Mouse (Mus musculus) 3134 (cell line): ENCODE measurements around the gene Ccdc12.
A peak's percentile ranks its signal among the peaks of the same experiment; 100 is the strongest.

ENCODE experiments used
- DNase-seq: peaks from one replicate; pipeline ENCODE4 v3.0.0-alpha.2; 2011; ENCODE audit warnings: low spot score; ENCODE audit not compliant: insufficient read length; ENCODE audit errors: extremely low read depth

Gene Ccdc12

DNA sequence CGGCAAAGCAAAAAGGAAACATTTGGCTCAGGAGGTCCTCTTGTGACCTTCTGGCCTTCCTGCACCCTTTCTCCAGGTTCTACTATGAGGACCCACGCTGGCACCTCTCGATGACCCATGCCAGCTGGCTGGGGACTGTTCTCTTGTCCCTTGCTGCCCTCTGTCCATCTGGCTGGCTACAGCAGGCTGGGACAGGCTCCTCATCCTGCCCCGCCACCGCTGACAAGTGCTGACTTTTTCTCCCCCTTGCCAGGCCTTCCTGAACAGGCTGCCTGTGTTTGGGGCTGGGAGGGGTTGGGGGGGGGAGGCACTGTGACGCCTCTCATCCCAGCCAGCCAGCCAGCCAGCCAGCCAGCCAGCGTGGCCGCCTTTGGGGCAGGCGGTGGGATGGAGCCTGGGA is 80.1 kb downstream of the Ccdc12 start:
- no peak for DNase-seq

- DNase-seq, result no peak
These were observed 81.8 kb downstream of the Ccdc12 start for GRCm38 (mm10) chr9:110738054-110738453.

DNA sequence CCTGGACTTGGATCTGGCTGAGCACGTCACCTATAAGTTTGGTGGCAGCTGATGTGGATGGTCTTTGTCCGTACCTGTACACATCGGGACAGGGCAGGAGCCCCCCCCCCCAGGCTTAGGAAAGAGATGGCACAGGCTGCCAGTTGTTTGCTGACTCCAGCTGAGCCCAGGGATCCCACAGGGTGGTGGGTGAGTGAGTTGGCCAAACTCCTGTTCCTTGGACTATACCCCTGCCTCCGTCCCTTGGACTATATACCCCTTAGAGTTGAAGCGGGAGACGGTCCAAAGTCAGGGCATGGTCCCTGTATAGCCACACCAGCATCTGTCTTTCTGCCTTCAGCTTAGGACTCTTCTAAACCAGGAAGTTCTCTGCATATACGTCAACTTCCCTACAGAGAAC is 83.7 kb downstream of the Ccdc12 start:
- DNase-seq, result no peak

DNA sequence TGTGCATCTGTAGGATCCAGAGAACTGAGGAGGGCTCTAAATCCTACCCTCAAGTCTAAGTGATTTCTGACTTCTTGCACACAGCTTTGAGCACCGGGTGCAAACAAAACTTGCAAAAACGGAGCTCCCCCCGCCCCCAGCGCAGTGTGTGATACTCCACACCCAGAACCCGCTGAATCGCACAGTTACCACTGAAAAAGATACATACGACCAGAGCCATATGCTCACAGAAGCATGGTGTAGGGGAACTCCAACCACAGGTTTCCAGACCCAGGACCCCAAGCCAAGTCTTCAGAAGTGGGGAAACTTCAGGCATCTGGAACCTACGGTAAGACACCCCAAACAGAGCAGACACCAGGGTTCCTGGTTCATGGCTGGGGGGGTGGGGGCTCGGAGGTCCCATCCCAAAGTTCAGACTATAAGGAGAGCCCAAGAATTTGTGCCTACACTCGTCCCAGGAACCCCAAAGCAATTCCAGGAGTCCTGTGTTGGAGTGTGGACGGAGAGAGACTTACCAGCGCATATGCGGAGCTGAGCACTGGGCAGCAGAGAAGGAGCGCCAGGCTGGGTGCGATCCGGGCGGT is 85.5 kb downstream of the Ccdc12 start, which contains the start of gene Myl3:
Gene Myl3, plus strand, starts transcription at position 151 of the 584 bp plus-strand sequence.
- no peak for DNase-seq

DNA sequence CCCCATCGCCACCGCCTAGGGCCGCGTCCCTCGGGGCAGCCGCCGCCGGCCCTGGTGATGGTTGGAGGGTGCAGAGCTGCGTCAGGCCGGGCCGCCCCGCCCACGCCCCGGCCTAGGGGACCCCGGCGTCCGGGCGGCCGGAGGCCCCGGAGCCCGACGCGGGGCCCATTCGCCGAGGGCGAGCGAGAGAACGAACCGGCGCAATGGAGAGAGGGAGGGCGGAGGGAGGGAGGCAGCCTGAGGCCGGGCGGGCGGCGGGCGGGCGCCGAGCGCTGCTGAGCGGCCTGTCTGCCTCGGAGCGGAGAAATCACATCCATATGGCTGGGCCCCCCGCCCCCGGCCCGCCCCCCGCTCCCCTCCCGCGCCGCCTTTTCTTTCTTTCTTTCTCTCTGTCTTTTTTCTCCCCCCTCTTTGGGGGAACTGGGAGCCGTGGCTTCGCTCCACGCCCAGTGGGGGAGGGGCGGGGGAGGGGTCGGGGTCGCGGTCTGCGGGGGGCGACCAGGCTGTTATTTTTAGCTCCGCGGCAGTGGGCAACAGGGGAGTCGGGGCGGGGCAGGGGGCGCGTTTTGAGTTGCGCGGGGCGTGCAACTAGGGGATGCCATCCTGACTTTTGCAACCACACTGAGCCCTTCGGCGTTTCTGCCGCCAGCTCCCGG is 86.1 kb downstream of the Ccdc12 start:
- no peak for DNase-seq

- no peak for DNase-seq
These were observed 86.7 kb downstream of the Ccdc12 start for GRCm38 (mm10) chr9:110742951-110743455.

GRCm38 (mm10) chr9:110743456-110744323 is 87.4 kb downstream of the Ccdc12 start:
- DNase-seq, result no peak

- no peak for DNase-seq
These were observed 89.4 kb downstream of the Ccdc12 start for GRCm38 (mm10) chr9:110745752-110746151.

DNA sequence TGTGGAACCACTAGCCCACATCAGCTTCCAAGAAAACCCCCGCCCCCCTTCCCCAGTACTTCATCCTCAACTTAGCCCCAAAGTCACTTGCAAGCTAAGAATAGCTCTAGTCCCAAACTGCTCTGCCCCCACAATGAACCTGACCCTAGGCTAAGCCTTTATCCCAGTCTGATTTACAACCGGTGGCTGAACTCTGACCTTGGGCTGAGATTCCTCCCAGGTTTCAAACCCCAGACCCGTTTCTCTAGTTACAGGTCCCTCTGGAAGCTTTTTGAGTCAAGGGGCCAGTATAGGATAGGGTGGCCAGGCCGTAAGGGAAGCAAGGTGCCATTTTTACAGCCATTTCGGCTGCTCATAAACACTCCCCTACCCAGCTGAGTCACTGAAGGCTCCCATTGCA is 89.9 kb downstream of the Ccdc12 start:
- no peak for DNase-seq

GRCm38 (mm10) chr9:110746961-110747360 is 90.7 kb downstream of the Ccdc12 start, which contains the start of gene Pth1r:
TSS of gene Pth1r (minus strand) at chr9:110747145.
- DNase-seq, result no peak

- no peak for DNase-seq
These were observed 92.1 kb downstream of the Ccdc12 start for GRCm38 (mm10) chr9:110748451-110748850.

- DNase-seq, result no peak
These were observed 94.3 kb downstream of the Ccdc12 start for GRCm38 (mm10) chr9:110750404-110751187.

DNA sequence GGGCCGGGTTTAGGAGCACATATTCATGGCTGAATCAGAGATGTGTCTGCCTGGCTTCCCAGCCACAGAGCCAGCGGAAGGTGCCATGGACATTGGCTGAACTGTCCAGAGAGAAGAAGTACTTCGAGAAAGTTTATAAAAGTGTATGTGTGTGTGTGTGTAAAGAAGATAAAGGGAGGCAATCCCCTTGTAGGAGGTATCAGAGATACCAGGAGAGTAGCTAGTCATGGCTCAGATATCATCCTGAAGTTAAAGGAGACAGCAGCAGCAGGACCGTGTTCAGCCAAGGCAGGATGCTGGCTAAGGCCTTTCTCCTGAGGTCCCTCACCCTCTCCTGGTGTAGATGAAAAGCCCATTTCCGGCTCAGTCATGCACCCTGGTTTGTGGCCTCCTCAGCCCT is 95.1 kb downstream of the Ccdc12 start:
- DNase-seq, result no peak

DNA sequence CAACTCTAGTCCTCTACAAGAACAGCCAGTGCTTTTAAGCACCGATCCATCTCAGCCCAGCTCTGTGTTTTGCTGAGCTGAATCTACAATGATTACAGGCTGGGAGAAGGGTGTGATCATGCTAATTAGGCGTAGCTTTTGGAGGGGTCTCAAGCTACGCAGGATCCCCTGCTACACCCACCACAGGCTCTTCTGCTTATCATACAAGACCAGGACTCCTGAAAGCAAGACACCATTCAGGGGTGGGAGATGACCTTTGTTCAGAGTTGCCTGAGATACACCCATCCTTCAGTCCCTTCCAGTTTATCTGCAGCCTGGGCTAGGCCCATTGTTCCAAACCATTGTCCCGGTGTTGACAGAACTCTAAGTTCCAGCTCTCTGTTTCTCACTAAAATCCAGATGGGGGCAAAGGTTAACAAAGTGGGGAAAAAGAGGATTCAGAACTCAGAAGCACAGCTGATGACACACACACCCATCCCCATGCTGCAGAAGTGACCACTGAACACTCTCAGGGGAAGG is 96.7 kb downstream of the Ccdc12 start:
- DNase-seq, result no peak

GRCm38 (mm10) chr9:110753773-110754172 is 97.5 kb downstream of the Ccdc12 start:
- DNase-seq, result no peak

GRCm38 (mm10) chr9:110757816-110758215 is 101.5 kb downstream of the Ccdc12 start:
- DNase-seq, result no peak

GRCm38 (mm10) chr9:110758605-110759004 is 102.3 kb downstream of the Ccdc12 start:
- peak; percentile 34 for DNase-seq

DNA sequence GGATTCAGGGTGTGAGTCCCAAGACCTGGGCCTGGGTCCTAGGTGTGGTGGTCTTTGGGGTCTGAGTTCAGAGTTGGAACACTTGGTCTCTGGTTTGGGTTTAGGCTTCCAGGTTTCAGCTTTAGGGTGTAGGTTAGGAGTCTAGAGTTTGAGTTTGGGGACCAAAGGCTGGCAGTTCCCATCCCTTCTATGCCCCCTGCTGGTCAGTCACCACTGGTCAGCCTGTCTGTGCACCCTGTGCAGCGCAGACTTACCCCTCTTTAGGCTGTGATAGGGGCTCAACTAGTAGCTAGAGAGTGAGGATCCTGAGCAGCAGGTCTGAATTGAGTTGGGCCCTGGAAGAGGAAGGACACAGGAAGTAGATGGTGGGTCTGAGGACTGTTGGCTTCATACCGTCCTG is 103.0 kb downstream of the Ccdc12 start:
- no peak for DNase-seq

DNA sequence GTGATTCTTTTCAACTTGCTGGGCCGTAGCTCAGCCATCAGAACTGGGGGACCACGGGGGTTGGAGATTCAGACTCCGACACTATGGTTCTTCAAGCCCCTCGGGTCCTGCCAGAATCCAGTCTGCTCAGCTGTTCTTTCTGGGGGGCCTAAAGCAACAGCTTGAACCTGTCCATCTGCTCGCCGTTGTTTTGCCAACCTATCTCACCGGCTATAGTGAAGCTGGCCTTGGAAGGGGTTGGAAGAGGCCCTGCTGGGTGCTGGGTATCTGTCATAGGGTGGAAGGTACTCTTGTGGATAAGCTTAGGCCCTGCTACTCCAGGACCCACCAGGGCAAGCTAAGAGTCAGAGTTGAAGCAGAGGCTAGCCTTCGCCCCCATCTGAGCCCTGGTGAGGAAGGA is 104.6 kb downstream of the Ccdc12 start:
- no peak for DNase-seq
